Mouse (Mus musculus) spleen, adult 10 weeks (tissue): Measurements from ENCODE around the gene Mmp20. TPM values are rescaled to one million over a fixed set of nuclear protein-coding genes. Genes with fewer than 3 reads are reported as not detected.

Source experiments
- polyA plus RNA-seq: library from polyadenylated mRNA; stranded (reverse); fragments of 350-450 nt; fragmentation: Illumina TruSeq; extraction: RNeasy Lipid Tissue Mini Kit (QIAGEN cat#74804); gene quantifications from one replicate; pipeline ENCODE4 v1.2.3, GENCODE M21; 2015; ENCODE audit warnings: low replicate concordance; ENCODE audit not compliant: insufficient read depth

The Mmp20 gene
- polyA plus RNA-seq = not detected

DNA sequence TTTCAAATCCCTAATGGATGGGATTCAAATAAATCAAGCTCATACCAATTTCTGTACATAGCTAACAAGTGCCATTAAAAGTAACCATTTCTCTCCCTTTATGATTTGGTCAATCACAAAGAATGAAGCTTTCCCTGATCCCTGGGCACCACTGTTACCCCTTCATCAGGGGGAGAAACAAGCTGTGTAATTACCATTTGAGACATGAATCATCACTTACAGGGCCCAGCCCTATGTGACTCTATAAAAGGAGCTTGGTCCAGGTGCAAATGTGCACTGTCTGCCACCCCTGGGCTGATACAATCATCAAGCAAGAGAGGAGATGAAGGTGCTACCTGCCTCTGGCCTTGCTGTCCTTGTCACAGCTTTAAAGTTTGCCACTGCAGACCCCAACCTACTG is at the start of gene Mmp20:
Gene Mmp20 (plus strand): TSS at position 301 of the 400 bp plus-strand sequence.

DNA sequence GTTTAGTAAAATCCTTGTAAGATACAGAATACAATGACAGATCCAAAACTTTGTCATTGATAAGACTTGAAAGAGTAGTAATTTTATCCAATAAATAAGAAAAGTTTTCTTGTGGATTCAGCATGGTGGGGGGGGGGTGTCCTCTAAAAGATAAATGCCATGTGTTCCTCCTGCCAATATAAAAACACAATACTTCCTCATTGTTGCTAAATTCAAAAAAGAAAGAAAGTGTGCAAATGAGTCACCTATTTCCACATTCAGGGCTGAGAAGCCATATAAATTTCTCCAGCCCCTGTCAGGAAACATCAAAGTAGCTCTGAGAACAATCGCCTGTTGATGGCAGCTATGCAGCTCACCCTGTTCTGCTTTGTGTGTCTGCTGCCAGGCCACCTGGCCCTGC is 63.8 kb downstream of the Mmp20 start, which contains the start of gene Mmp7:
Gene Mmp7 (plus strand): TSS at position 301 of the 400 bp plus-strand sequence.

Other genes starting within 250 kb of the Mmp20 start
- gene Mmp1b, start 240.2 kb upstream of the Mmp20 start, polyA plus RNA-seq = not detected
- 3.3 TPM for gene Mmp3, start 182.4 kb upstream of the Mmp20 start, polyA plus RNA-seq
- not detected for gene Mmp10, start 125.9 kb upstream of the Mmp20 start, polyA plus RNA-seq
- gene Mmp8, start 69.8 kb upstream of the Mmp20 start, polyA plus RNA-seq = 6.8 TPM
- 0.69 TPM for gene Mmp27, start 56.8 kb upstream of the Mmp20 start, polyA plus RNA-seq
- gene Mmp7, start 63.9 kb downstream of the Mmp20 start, polyA plus RNA-seq = 0.30 TPM
- gene Tmem123, start 135.8 kb downstream of the Mmp20 start, polyA plus RNA-seq = 487 TPM
- 135 TPM for gene Birc2, start 208.8 kb downstream of the Mmp20 start, polyA plus RNA-seq
- gene Birc3, start 245.0 kb downstream of the Mmp20 start, polyA plus RNA-seq = 358 TPM